Mouse (Mus musculus) ES-Bruce4 (cell line): ENCODE data around the gene Lbx2. TPM values are rescaled to one million over a fixed set of nuclear protein-coding genes. Genes with fewer than 3 reads are reported as not detected.
A peak's percentile ranks its signal among the peaks of the same experiment; 100 is the strongest.

Source experiments
- H3K27ac ChIP-seq: 2 replicates; pipeline ENCODE4 v1.5.1; 2012; ENCODE audit warnings: low read length, inconsistent platforms; ENCODE audit not compliant: insufficient read depth
- H3K27me3 ChIP-seq: 2 replicates; pipeline ENCODE4 v1.6.1; 2012; ENCODE audit warnings: mild to moderate bottlenecking, low read length, inconsistent platforms; ENCODE audit not compliant: control insufficient read depth, poor library complexity, insufficient read depth, severe bottlenecking
- H3K36me3 ChIP-seq: 2 replicates; pipeline ENCODE4 v1.6.1; 2012; ENCODE audit warnings: inconsistent platforms, mild to moderate bottlenecking, low read length, moderate library complexity; ENCODE audit not compliant: control insufficient read depth, poor library complexity, insufficient read depth, severe bottlenecking
- H3K4me1 ChIP-seq: one replicate; pipeline ENCODE4 v1.8.1; 2011; ENCODE audit warnings: low read length; ENCODE audit not compliant: control insufficient read depth, insufficient read depth
- H3K4me3 ChIP-seq: 2 replicates; pipeline ENCODE4 v1.5.1; 2011; ENCODE audit warnings: low read depth, mild to moderate bottlenecking, low read length
- H3K9ac ChIP-seq: 2 replicates; pipeline ENCODE4 v1.6.1; 2012; ENCODE audit warnings: low read depth, mild to moderate bottlenecking, inconsistent platforms; ENCODE audit not compliant: poor library complexity, severe bottlenecking
- H3K9me3 ChIP-seq: replicated peaks from 2 replicates; pipeline ENCODE4 v1.6.1; 2012; ENCODE audit warnings: mild to moderate bottlenecking, low read length, inconsistent platforms; ENCODE audit not compliant: control insufficient read depth, poor library complexity, insufficient read depth, severe bottlenecking
- CTCF ChIP-seq: IDR thresholded peaks from one replicate; pipeline ENCODE4 v1.8.1; 2011; ENCODE audit warnings: low read depth, low read length
- EP300 ChIP-seq: IDR thresholded peaks from 2 replicates; pipeline ENCODE4 v1.6.1; 2011; ENCODE audit warnings: low read depth, low read length; ENCODE audit not compliant: insufficient read depth
- POLR2A ChIP-seq: IDR thresholded peaks from one replicate; pipeline ENCODE4 v1.8.1; 2011; ENCODE audit warnings: low read length; ENCODE audit not compliant: insufficient read depth
- polyA plus RNA-seq: library from polyadenylated mRNA; stranded (reverse); fragments of >200 nt; gene quantifications from 2 replicates; pipeline ENCODE4 v1.2.4, GENCODE M21; 2011; ENCODE audit warnings: low read depth; ENCODE audit not compliant: missing spikeins, insufficient read depth, insufficient read length

The Lbx2 gene
- polyA plus RNA-seq, 1 experiment = not detected

- no peaks in the 10 kb centered on the region for H3K4me1 ChIP-seq
- TF ChIP-seq CTCF = peak; percentile 29
- TF ChIP-seq EP300 = no peak
- peak; percentile 76 for TF ChIP-seq POLR2A
Measured at GRCm38 (mm10) chr6:83115011-83115671, 29.0 kb downstream of the Lbx2 start, which contains the start of gene Mogs. Gene Mogs (plus strand): TSS chr6:83115496.

GRCm38 (mm10) chr6:83115682-83116372 lies 29.7 kb downstream of the Lbx2 start:
- Histone ChIP-seq H3K4me1 (no peaks in the 10 kb centered on the region), H3K27me3 (no peaks in the 10 kb centered on the region), H3K27ac (no peak overlapping the region)

More at GRCm38 (mm10) chr6:83115011-83115671, 29.0 kb downstream of the Lbx2 start, which contains the start of gene Mogs:
- Histone ChIP-seq H3K27me3 (no peaks in the 10 kb centered on the region), H3K9ac (peak within 1 kb of the TSS; percentile 73), H3K36me3 (0 out of 2 replicates have a peak, but pooled peaks cover 4% of the 10 kb centered on the region), H3K9me3 (no peaks in the 10 kb centered on the region), H3K27ac (no peak within 1 kb of the TSS), H3K4me3 (peak within 1 kb of the TSS; percentile 94)

GRCm38 (mm10) chr6:83116373-83117164 lies 30.4 kb downstream of the Lbx2 start:
- H3K9ac ChIP-seq = peak overlapping the region; percentile 73
- no peak overlapping the region for H3K27ac ChIP-seq
- no peaks in the 10 kb centered on the region for H3K4me1 ChIP-seq
- H3K9me3 ChIP-seq = no peaks in the 10 kb centered on the region
- H3K4me3 ChIP-seq = peak overlapping the region; percentile 94
- H3K27me3 ChIP-seq = no peaks in the 10 kb centered on the region
- TF ChIP-seq POLR2A (no peak), CTCF (no peak), EP300 (no peak)
- H3K36me3 ChIP-seq = 0 out of 2 replicates have a peak, but pooled peaks cover 4% of the 10 kb centered on the region

More at GRCm38 (mm10) chr6:83115682-83116372, 29.7 kb downstream of the Lbx2 start:
- Histone ChIP-seq H3K9ac (peak overlapping the region; percentile 73), H3K36me3 (0 out of 2 replicates have a peak, but pooled peaks cover 4% of the 10 kb centered on the region), H3K9me3 (no peaks in the 10 kb centered on the region), H3K4me3 (peak overlapping the region; percentile 94)
- no peak for TF ChIP-seq POLR2A
- no peak for TF ChIP-seq CTCF
- TF ChIP-seq EP300 = no peak

GRCm38 (mm10) chr6:83117165-83117438 lies 30.9 kb downstream of the Lbx2 start:
- H3K4me3 ChIP-seq = no peak overlapping the region
- no peaks in the 10 kb centered on the region for H3K27me3 ChIP-seq
- TF ChIP-seq POLR2A = no peak
- no peak for TF ChIP-seq EP300
- 0 out of 2 replicates have a peak, but pooled peaks cover 4% of the 10 kb centered on the region for H3K36me3 ChIP-seq
- H3K4me1 ChIP-seq = no peaks in the 10 kb centered on the region
- H3K9ac ChIP-seq = no peak overlapping the region
- H3K27ac ChIP-seq = no peak overlapping the region
- no peaks in the 10 kb centered on the region for H3K9me3 ChIP-seq

- Histone ChIP-seq H3K27me3 (no peaks in the 10 kb centered on the region), H3K4me1 (no peaks in the 10 kb centered on the region), H3K27ac (no peak overlapping the region), H3K36me3 (0 out of 2 replicates have a peak, but pooled peaks cover 4% of the 10 kb centered on the region), H3K9ac (no peak overlapping the region), H3K4me3 (no peak overlapping the region), H3K9me3 (no peaks in the 10 kb centered on the region)
- no peak for TF ChIP-seq EP300
- TF ChIP-seq POLR2A = no peak
- no peak for TF ChIP-seq CTCF
Measured at GRCm38 (mm10) chr6:83117616-83118015, 31.4 kb downstream of the Lbx2 start.
